Mouse (Mus musculus) lung, postnatal 0 days (tissue): ENCODE results near the gene Ccdc181.

Experiments used
- CTCF ChIP-seq: IDR thresholded peaks from 2 replicates; pipeline ENCODE4 v1.5.1; 2016; ENCODE audit warnings: antibody characterized with exemption, mild to moderate bottlenecking
- EP300 ChIP-seq: IDR thresholded peaks from 2 replicates; pipeline ENCODE4 v1.6.1; 2016; ENCODE audit warnings: antibody characterized with exemption, mild to moderate bottlenecking, control low read depth

DNA sequence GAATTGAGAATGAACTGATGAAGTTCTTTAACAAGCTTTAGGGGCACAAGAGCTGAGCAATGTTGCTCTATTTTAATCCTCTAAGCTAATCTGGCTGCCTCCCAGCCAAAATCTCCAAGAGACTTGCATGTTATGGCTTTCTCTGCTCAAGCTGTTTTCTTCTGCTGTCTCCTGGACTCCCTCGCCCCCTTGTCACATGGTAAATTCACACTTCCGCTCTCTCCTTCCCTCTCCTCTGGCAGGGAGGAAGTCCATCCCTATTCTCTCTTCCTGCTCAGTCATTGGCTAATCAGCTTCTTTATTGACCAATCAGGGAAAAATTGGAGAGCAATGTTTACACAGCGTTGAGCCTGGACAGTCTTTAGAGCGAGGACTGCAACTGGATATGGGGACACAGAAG, 60.5 kb downstream of the Ccdc181 start:
- no peak for TF ChIP-seq CTCF
- TF ChIP-seq EP300: no peak
